Mouse (Mus musculus) right cerebral cortex, postnatal 10 days (tissue): ENCODE measurements around the gene Pafah1b3.
"Not testable (repeated sequence)": the region's sequence is repeated elsewhere in the genome, so short reads cannot be mapped to it uniquely, and the experiment has no call there.

Experiments used
- DNase-seq, 2 experiments: peaks; one replicate each; pipeline ENCODE4 v3.0.0; 2021; ENCODE audit warnings: low spot score in 2 of 2

Gene Pafah1b3

DNA sequence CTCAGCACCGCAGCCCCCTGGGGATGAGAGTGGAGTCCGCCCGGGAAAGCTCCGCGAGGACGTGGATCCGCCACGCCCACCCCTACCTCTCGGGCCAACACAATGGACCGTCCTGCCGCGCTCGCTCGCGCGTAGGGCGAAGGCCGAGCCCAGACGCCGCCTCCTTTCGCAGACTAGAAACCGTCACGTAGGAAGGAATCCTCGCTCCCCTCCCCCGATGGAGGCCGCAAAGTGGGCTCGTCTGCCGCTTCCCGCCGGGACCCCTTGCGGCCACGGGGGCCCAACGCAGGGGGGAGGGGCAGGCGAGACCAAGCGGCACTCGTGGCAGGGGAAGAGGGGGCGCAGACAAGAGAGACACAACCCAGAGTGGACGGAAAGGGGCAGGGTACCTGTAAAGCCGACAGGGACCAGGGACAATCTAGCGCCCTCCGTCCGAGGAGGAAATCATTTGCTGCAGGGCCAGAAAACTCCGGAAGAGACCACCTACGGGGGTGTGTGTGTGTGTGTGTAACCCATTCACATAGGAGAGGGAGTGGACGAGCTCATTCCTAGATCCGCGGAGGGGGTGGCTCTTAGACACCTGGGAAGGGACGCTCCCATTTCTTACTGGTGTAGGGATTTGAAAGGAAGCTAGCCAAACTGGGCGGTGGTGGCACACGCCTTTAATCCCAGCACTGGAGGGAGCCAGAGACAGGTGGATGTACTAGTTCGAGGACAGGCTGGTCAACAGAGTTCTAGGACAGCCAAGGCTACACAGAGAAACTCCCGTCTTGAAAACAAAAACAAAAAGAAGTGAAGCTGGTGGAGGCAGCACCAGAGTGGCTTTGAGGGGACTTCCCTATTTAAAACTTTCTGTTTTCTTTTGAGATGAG, at the start of gene Pafah1b3:
Gene Pafah1b3 (minus strand): TSS at position 533 of the 872 bp plus-strand sequence.
- DNase-seq = peak; percentile 91 to 93

DNA sequence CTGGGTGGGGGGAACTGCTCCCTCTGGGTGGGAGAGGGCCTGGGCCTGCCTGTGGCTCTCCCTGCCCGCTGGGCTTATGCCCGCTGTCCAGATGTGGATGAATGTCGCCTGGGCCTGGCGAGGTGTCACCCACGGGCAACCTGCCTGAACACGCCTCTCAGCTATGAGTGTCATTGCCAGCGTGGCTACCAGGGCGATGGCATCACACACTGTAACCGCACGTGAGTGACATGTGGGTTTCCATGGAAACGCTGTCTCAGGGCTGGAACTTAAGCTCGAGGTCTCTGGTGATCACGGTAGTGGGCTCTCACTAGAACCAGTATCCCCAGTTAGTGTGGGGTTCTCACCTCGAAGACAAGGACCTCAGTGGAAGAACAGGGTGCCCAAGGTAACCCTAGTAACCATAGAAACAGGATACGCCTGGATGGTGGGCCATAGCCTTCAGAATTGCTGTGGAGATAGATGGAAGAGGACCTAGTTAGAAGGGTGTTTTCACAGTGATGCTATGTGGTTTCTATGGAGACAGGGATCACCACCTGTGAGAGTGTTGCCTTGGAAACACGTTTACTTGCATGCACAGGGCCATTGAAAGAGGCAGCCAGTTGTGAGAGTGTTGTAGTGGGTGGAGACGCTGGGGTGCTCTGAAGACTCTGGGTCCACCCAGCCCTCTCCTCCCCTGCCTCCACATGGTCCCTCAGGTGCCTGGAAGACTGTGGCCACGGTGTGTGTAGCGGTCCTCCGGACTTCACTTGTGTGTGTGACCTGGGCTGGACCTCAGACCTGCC, 43.4 kb upstream of the Pafah1b3 start:
- DNase-seq = peak in 1 of 2 experiments; percentile 85

DNA sequence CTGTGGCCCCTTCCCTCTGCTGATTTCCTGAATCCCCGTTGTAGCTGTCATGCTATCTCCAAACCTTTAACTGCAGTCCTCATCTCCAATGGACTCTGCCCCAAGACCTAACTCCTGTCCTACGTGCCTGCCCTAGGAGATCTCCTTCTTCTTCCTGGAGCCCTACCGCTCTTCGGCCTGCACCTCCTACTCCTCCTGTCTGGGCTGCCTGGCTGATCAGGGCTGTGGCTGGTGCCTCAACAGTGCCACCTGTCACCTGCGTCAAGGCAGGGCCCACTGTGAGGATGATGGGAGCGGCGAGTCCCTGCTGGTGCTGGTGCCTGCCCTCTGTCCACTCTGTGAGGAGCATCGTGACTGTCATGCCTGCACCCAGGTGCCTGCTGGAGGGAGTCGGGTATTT, 41.5 kb upstream of the Pafah1b3 start:
- no peak for DNase-seq

DNA sequence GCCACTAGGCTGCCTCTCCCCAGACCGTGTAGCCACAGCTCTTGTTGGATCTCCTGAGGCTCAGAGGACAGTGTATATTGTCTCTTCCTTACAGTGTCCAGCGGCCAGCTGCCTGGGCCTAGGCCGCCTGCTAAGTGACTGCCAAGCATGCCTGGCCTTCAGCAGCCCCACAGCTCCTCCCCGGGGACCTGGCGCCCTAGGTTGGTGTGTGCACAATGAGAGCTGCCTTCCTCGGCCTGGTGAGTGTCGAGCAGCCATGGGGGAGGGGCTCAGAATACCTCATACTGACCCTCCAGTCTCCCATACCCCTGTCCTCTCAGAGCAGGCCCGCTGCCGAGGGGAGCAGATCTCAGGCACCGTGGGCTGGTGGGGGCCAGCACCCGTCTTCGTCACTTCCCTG, 36.7 kb upstream of the Pafah1b3 start:
- no peak for DNase-seq

DNA sequence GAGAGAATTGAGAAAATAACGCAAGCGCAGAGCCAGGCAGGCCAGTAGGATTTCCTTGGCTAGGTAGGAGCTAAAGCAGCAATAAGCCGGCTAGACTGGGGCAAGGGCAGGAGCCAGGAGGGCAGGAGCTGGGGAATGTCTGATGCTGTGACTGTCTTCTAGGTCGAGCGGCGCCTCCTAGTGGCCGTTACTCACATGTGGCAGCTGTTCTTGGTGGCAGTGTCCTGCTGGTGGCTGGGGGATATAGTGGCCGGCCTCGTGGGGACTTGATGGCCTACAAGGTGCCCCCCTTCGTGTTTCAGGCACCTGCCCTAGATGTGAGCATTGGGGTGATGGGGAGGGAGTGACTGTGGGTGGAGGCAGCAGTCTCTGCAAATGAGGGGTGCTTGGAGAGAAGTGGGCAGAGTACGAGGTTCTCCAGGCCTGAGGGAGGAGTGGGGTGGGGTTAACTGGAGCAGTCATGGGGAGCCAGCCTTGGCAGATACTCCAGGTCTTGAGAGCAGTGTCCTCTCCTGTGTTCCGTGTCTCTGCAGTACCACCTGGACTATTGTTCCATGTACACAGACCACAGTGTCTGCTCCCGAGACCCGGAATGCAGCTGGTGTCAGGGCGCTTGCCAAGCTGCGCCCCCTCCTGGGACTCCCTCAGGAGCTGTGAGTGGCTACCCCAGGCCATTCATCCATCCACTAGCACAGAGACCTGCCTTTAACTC, 36.0 kb upstream of the Pafah1b3 start:
- peak; percentile 65 to 78 for DNase-seq

DNA sequence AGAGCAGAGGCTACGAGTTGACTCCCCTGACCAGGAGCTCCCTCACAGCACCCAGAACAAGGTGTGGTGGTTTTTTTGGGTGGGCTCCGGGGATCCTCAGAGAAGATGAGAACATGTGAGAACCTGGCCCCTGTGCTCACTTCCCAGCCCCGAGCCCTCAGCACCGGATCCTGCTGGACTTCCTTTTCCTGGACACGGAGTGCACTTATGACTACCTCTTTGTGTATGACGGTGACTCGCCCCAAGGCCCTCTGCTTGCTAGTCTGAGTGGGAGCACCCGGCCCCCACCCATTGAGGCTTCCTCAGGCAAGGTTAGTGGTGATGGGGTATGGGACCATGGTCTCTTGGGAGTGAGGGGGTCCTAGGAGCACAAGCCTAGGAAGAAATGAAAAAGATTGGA, 28.4 kb upstream of the Pafah1b3 start:
- no peak for DNase-seq

DNA sequence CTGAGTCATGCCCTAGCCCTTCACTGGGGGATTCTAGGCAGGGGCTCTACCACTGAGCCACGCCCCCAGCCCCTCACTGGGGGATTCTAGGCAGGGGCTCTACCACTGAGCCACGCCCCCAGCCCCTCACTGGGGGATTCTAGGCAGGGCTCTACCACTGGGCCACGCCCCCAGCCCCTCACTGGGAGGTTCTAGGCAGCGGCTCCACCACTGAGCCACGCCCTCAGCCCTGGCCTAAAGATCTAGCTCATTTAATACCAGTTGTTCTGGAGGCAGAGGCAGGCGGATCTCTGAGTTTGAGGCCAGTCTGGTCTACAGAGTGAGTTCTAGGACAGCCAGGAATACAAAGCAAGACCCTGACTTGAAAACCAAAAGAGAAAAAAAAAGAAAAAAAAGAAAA, 27.6 kb upstream of the Pafah1b3 start:
- not testable (repeated sequence) for DNase-seq

DNA sequence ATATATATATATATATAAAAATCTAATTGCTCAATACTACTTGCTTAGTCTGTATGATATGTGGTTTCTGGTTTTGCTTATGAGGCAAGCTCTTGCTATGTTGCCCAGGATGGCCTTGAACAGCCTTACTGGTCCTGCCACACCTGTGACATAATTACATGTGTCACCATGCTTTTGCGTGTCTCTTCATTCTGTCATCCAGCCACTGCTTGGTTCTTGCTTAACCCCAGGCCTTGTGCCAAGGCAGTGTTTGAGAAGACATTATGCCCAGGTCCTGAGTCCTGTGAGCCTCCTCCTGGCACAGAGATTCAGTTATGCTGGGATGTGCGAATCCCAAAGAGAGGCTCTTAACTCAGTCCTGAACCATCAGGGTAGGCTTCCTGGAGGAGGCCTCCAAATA, 25.4 kb upstream of the Pafah1b3 start:
- DNase-seq = no peak

DNA sequence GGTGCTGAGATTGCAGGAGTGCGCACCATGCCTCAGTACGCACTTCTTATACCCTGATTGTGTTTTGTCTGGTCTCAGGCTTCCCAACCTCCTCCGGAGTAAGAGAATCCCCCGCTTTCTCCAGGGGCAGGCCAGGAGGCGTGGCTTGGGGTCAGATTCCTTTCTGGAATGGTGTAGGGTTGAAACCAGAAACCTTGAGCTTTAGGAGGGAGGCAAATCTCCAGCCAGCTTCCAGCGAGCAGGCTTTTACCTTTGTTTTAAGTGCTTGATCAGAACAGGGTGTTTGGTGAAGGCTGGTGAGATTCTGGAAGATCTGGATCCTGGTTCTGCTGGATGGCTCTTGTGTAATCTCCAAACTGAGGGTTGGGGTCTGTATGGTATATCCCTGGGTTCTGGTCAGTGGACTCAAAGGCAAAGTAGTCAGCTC, 24.3 kb upstream of the Pafah1b3 start:
- DNase-seq = no peak

DNA sequence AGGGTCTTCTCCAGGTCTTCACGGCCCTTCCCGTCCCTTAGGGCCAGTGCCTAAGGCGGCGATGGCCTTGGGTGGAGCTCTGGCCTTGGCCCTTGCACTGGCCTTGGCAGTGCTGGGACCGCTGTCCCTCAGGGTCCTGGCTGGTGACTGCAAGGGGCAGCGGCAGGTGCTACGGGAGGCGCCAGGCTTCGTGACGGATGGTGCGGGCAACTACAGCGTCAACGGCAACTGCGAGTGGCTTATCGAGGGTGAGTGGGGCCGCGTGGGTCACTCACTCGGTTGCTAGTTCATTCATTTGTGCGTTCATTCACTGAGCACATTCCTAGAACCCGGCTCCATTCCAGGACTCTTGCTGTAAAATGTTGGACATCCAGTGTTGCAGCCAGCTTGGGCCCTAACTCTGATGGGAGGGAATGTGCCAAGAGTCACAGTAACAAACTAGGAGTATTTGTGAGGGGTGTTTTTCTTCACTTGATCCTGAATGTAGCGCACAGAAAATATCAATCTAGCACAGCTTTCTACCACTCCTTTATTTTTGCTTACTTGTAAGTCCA, 19.7 kb upstream of the Pafah1b3 start:
- DNase-seq = peak in 1 of 2 experiments; percentile 57

DNA sequence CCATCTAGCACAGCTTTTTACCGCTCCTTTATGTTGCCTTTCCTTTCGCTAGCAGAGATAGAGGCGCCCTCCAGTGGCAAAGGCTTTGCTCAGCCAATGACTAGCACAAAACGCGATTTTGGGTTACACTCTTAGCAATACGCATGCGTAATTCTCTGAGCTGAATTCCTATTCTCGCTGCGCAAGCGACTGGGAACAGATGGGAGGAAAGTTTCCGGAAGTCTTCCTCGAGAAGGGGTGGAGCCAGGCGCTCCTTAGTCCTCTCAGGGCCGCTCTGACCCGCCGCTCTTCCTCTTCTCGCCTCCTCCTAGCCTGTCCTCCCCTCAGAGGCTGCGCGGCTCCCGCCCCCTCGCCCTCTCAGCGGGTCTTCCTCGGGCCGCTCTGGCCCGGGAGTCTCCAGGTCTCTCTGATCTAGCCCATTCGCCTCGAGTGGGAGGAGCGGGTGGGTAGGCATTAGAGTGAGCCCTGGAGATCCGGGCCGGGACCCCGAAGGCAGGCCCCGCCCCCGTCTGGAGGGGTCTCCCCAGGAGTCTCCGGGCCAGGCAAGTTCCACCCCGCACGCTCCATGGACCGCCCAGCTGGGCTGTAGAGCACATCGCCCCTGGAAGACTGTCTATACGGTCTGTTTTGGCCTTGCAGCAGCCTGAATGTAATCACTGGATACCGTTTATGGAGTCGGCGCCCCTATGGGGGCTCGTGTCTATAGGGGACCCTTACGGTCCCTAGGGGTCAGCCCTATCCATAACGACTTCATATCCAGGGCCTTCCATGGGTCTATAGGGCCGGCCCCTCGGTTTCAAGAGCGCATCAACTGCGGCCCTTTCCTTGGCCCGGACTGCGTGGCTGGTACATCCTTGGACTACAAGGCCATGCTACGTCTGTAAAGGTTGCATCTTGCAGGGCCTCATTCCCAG, 19.0 kb upstream of the Pafah1b3 start, which contains the start of gene Megf8:
Gene Megf8 (plus strand): TSS at position 633 of the 914 bp plus-strand sequence.
- peak; percentile 98 for DNase-seq

DNA sequence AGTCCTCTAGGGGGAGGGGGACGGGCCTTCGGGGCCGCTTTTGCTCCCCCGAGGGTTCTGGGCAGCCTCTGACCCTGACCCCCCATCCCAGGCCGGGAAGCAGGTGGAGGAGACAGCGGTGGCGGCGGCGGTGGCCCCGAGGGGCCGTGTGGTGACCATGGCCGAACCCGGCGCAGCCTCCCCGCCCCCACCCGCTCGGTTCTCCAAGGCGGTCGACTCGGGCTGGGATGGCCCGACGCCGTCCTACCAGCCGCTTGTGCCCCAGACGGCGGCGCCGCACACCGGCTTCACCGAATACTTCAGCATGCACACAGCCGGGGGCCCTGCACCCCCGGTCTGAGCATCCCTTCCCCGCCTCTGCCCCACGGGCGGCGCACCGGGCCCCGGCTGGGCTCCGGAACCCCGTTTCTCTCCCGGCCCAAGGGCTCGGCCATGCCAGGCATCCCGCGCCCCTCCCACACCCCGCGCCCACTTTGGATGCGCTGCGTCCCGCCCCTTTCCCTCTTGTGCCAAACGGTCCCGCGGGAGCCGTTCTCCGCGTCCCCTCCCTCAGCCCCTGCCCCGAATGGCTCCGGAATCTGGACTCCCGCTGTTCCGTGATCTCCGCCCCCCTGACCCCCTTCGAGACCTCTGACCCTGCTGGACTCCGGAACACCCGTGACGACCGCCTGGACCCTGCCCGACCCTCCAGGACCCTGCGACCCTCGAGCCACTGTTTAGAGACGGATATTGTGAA, 17.7 kb upstream of the Pafah1b3 start:
- DNase-seq = peak; percentile 68 to 73

DNA sequence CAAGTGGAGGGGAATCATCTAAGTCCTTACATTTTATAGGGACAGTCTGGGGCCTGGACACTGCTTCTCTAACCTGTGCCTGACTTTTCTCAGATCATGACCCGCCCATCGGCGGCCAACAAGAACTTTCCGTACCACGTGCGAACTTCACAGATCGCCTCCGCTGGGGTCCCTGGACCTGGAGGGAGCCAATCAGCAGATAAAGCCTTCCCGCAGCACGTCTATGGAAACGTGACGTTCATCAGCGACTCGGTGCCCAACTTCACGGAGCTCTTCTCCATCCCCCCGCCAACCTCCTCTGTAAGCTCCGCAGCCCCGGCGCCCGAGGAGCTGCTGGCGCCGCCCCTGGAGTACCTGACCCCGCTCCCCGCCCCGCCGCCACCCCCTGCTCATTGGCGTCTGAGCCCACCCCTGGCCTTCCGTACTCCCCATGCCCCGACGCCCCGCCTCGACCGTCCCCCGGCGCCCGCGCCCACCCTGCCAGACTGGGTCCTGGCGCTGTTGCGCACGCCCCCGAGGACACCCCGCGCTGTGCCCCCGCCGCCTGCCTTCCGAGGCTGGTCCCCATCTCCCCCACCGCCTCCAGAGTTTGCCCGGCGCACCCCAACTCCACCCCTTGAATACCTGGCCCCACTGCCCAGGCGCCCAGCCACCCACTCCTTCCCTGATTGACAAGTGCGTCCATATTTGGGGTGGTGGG, 17.0 kb upstream of the Pafah1b3 start:
- DNase-seq = no peak

DNA sequence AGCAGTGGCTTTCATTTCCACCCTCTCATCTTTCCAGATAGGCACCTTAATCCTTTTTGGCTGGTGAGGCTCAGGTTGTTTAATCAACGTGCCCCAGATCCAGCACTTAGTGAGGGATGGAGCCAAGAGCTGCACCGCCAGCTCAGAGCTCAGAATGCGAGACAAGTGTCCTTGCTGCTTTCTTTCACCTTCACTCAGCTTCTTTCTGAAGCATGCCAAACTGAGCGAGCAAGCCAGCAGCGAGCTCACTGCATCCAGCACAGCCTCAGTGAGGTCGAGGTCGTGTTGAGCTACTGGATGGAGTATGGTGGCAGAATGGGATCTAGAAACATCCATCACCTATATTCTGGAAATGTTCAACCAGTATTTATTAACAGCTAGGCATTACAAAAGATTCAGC, 15.5 kb upstream of the Pafah1b3 start:
- DNase-seq = no peak

DNA sequence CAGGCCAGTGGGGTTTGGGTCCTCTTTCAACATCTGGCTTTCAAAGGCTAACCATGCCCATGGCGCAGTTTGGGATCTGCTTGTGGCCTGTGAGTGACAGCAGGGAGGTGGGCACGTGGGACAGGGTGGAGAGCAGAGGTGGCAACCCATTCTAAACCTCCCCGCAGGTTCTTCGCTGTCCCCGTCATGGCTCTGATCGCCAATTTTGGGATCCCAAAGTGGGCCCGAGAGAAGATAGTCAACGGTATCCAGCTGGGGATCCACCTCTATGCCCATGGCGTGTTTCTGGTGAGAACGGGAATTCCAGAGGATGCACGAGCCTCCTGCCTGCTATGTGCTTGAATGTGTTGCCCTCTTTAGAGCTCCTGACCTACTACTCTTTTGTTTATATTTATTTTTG, 13.4 kb upstream of the Pafah1b3 start:
- DNase-seq = no peak

DNA sequence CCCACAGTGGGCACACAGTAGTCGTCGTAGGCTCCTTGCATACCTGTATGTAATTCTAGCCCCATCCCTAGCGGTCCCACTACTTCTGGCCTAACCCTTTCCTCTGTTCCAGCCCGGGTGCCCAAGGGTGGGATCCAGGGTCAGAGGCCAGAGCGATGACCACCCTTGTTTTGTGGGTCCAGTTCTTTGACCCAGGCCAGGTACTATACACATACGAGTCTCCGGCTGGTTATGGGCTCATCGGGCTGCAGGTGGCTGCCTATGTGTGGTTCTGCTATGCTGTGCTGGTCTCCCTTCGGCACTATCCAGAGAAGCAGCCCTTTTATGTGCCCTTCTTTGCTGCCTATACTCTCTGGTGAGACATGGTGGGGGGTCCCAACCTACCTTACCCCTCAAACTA, 11.6 kb upstream of the Pafah1b3 start:
- no peak for DNase-seq

DNA sequence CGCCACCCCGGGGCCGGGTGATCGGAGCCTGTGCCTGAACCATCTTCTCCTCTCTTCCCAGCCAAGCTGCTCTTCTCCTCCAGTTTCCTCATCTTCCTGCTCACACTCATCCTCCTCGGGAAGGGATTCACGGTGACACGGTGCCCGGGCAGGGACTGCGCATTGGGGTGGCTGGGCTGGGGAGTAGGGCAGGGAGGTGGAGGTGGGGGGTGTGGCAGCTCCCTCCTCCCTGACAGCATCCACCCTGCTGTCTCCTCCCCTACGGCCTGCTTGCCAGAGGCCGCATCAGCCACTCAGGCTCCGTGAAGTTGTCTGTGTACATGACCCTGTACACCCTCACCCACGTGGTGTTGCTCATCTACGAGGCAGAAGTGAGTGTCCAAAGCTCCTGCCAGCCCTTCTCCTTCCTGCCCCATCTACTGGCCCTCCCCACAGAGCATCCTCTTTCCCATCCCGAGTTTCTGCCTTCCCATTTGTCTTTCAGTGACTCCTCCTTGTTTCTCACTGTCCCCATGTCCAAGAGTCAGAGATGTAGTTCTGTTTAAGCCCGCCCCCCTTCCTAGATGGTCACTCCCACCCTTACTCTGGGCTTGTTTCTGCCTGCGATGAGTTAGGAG, 11.0 kb upstream of the Pafah1b3 start:
- DNase-seq = no peak

DNA sequence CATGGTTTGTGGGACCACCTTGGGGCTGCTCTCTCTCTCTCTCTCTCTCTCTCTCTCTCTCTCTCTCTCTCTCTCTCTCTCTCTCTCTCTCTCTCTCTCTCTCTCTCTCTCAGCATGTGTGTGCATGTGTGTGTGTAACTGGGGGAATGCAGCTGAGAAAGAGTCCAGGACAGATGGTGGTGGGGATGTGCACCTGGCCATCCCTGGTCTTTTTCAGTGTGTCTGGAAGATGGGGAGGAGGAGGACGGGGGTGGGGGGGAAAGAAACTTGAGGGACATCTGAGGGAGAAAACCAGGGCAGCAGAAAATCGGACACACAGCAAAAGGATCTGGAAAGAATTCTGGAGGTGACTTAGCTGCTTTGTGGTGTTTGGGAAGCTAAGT, 8.8 kb upstream of the Pafah1b3 start:
- no peak for DNase-seq
